Mouse (Mus musculus) kidney, postnatal 36 days (tissue): ENCODE results near the gene Mab21l1.

Experiments
- DNase-seq, 2 experiments: peaks; one replicate each; pipeline ENCODE4 v3.0.0; 2021 to 2022; ENCODE audit warnings: mixed read lengths in 2 of 2

Mab21l1 gene

GRCm38 (mm10) chr3:55780120-55781070 is 1.9 kb upstream of the Mab21l1 start:
- peak in 1 of 2 experiments; percentile 36 for DNase-seq

GRCm38 (mm10) chr3:55781429-55782055 is 768 bp upstream of the Mab21l1 start:
- no peak for DNase-seq

GRCm38 (mm10) chr3:55782771-55783170 is 461 bp downstream of the Mab21l1 start:
- DNase-seq = peak in 1 of 2 experiments; percentile 15

- peak in 1 of 2 experiments; percentile 24 for DNase-seq
Observed at GRCm38 (mm10) chr3:55783171-55784081, 1.1 kb downstream of the Mab21l1 start.

GRCm38 (mm10) chr3:55784101-55784500 is 1.8 kb downstream of the Mab21l1 start:
- DNase-seq = no peak

GRCm38 (mm10) chr3:55785266-55785980 is 3.1 kb downstream of the Mab21l1 start:
- DNase-seq = no peak

GRCm38 (mm10) chr3:55785981-55786725 is 3.8 kb downstream of the Mab21l1 start:
- DNase-seq = no peak

- DNase-seq = no peak
Observed at GRCm38 (mm10) chr3:55786835-55787486, 4.7 kb downstream of the Mab21l1 start.

- peak; percentile 15 to 51 for DNase-seq
Observed at GRCm38 (mm10) chr3:55787487-55788213, 5.3 kb downstream of the Mab21l1 start.

GRCm38 (mm10) chr3:55788214-55788586 is 5.9 kb downstream of the Mab21l1 start:
- DNase-seq = no peak

- DNase-seq = no peak
Observed at GRCm38 (mm10) chr3:55788621-55789201, 6.4 kb downstream of the Mab21l1 start.

- no peak for DNase-seq
Observed at GRCm38 (mm10) chr3:55789856-55790255, 7.5 kb downstream of the Mab21l1 start.

- DNase-seq = no peak
Observed at GRCm38 (mm10) chr3:55790609-55791008, 8.3 kb downstream of the Mab21l1 start.

GRCm38 (mm10) chr3:55792251-55792650 is 9.9 kb downstream of the Mab21l1 start:
- no peak for DNase-seq

- peak; percentile 35 to 72 for DNase-seq
Observed at GRCm38 (mm10) chr3:55793842-55794575, 11.7 kb downstream of the Mab21l1 start.

- DNase-seq = no peak
Observed at GRCm38 (mm10) chr3:55794768-55795167, 12.5 kb downstream of the Mab21l1 start.

- DNase-seq = no peak
Observed at GRCm38 (mm10) chr3:55814993-55815625, 32.8 kb downstream of the Mab21l1 start.

- no peak for DNase-seq
Observed at GRCm38 (mm10) chr3:55816096-55816495, 33.8 kb downstream of the Mab21l1 start.
